Mouse (Mus musculus): ENCODE measurements at regions not wholly inside any gene's neighbourhood (a gene's known extent, or its start where the extent isn't known, plus 50 kb on each side); places are given as distances from the start of the nearest gene placed in this dataset.

DNA sequence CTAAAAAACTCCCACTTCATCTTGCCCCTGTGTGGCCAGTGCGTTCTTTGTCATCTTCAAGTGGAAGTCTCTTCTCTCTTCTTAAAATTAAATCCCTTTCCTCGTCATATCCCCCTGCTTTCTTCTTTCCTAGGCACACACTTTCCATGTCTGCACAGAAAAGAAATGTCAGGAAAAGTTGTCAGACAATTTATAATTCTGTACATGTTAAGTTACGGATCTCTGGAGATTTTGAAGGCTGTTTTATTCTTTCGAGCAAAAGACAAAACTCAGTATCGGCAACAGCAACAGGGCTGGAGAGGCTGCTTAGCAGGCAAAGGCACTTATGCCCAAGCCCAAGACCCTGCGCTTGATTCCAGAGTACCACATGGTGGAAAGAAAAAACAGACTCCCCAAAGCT is 790.1 kb upstream of the Car8 start:
- no peak for DNase-seq

DNA sequence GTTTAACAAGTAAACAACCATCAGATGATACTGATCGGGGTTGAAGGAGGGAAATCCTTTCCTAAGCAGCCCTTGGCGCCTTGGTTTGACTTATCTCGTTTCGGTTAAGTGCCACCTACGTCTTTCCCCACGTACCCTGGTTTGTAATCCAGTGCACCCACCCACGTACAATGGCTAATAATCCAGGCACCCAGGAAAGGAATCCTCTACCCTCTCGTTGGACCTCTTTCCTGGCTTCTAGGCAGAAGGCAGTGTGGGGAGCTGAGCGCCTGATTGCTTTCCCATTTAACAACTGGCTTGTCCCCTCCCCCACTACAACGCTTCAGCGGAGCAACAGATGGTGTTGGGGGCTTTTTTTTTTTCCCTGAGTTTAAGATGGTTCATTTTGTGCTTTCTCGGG is 789.6 kb upstream of the Car8 start:
- peak in 1 of 2 experiments; percentile 16 for DNase-seq

DNA sequence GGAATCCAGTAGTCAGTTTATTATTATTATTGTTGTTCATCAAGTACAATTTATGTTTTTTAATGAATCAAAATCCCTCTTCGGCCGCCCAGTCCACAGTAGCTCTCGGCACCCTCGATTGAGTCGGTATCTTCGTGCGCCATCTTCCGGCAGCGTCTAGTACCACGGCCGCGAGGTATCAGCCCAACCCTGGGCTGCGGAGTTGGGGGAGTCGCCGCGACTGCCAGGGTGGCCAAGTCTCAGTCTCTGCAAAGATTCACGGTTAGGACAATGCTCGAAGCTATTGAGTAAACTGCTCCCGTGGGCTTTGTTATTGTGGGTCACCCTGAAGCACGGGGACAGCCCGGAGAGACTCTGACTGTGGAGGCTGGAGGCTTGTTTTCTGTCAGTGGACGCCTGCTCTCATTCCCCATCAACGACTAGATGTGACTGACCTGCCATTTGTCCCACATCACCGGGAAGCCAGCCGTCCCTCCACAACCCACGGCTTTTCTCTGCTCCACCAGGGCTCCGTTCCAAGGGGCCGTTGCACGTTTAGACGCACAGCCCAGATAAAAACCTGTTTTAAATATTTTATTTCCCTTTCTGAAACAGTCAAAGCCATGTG is 789.1 kb upstream of the Car8 start:
- peak; percentile 80 to 90 for DNase-seq

DNA sequence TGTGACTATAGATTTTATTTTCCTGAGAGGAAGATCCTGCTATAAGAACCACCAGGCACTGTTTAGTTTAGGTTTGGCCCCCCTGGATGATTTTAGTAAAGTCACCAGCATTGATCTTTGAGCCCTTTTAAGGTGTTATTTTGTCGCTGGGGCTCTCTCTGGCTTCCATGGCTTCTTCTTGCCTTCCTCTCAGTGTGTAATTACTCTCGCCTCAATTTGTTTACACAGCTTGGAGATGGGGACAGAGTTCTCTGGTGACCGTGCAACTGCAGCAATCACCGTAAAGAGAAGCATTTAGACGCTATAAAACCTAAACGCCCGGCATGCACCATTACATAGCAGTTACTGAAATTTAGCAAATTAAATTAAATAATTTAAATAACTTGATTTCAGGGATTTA is 788.5 kb upstream of the Car8 start:
- no peak for DNase-seq

DNA sequence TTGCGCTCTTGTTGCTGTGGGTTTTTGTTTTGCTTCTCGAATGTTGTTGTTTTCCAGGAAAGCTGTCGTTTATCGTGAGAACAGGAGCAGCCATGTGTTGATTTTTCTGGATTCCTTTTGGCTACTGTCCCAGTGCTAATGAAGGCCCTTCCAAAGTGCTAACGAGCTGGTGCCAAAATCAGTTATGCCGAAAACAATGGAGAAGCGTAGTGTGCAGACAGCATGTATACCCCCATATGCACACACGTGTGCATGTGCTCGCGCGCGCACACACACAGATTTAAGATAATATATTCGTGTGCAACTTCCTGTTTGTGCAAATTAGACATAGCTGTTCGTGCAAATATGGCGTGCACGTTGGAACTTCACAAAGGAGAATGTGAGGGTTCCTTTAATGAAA is 788.0 kb upstream of the Car8 start:
- DNase-seq: no peak

DNA sequence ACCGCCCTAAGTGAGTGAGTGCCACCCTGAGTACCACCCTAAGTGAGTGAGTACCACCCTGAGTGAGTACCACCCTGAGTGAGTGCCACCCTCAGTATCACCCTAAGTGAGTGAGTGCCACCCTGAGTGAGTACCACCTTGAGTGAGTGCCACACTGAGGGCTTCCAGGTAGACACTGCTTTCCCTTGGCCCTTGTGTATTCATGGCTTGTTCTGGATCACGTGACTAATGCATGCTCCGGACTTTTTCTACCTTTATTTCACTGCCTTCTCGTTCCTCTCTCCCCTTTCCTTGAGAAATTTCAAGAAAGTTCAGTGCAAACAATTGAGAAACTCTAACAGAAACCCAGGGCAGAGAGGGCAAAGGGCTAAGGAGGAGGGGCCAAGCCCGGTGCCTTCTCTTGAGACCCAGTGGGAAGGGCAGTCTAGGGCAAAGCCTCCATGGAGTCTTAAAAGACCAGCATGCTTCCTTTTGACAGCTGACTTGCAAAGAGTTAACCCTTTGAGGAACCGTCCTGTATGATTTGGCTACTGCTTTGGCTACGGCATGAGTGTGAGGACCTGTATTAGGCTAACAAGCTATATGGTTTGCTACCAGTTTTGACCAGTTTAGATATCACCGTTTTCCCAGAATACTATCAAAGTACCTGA is 787.1 kb upstream of the Car8 start:
- peak; percentile 32 to 45 for DNase-seq

DNA sequence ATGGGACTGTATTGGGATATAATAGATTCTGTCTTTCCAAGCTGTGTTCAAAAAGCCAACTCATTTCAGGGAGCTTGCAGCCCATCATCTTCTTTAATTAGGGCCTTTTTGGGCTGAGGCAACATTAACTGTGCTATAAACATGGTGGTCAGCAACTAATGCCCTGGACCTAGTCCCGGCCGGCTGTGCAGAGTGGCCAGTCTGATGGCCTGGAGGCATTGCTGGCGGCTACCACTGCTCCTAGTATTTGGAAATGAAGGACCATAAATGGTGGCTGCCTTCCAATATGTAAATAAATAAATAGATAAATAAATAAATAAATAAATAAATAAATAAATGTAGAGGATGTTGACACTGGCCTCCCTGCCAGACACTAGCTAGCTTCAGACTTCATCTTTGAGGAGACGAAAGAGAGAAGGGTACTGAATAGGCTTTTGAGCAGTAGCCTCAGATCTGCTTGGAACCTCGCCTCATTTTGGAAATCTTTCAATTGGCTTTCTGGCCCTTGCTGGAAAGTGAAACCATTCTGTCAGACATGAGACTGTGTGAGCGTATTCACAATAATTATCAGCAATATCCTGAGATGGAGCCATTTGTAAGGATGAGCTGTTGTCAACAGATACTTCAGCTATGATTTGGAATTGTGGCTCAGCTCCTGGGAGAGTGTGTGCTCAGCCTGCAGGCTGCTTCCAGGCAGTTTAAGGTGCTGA is 785.5 kb upstream of the Car8 start:
- no peak for DNase-seq

DNA sequence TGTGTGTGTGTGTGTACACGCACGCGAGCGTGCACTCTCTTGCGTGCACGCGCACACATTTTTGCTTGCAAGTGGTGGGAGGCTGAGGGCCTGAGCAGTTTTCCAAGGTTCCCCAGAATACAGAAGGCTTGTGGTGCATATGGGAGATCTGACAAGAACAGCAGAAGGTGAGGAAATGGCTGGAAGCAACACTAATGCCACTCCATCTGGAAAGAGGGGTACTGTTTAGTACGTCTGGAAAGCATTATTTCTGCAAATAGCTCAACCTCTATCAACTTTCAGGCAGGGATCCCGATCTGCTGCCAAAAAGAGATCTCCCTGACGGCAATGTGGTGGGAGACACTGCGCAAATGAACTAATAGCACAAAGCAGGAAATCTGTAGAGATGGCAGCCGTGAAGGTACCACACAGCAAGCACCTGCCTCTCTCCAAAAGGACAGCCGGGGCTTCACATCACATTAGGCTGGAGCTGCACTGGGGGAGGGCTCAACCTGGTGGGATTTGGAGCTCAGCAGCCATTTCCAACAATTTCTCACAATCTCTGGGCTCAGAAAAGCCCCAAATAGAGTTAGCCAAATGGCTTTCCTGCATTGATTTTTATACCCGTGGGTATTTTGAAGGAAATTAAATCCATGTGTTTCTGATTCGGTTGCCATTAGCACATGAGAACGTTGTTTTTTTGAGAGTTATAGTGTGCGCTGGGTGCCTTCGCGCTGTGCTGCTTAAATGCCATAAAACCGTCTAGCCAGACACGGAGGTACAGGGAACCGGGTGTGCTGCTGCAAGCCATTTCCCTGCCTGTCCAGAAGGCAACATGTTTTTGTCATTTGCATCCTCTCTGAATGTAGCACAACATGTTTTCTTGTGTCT is 780.6 kb upstream of the Car8 start:
- no peak for DNase-seq

DNA sequence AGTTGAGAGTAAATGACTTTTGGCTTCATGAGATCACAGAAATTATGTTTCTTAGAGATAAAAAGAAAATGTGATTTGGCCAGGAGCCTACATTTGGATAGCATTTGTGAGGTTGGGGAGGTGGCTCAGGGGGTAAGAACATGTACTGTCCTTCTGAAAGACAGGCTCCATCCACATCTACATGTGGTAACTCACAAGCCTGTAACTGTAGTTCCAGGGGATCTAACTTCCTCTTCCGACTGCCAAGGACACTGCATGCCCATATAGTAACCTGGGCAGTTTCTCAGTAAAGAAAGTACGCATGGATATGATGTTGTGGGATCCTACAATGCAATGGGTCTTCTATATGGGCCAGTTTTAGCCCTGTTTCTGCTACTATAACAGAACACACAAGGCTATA is 779.4 kb upstream of the Car8 start:
- no peak for DNase-seq

DNA sequence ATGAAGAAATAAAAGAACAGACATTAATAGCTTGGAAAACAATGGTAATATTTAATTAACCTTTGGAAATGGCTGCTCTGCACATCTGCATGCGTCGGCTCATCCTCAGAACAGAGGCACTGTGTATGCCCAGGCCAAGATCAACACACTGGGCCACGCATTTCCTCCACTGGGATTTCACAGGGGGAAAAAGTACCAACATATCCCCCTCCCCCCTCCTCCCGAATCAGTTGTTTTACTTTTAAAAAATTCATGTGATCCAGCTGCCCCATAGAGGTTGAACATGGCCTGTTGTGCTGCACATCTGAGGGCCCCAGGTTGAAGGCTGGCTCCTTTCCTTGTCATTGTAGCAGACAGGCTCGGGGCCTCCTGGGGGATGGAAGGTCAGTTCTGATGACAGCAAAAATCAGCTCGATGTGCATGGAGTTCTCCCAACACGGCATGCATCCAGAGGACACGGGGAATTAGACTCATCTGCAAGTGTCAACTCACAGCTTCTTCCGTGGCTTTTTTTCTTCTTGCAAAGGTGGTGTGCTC is 777.7 kb upstream of the Car8 start:
- DNase-seq: no peak

DNA sequence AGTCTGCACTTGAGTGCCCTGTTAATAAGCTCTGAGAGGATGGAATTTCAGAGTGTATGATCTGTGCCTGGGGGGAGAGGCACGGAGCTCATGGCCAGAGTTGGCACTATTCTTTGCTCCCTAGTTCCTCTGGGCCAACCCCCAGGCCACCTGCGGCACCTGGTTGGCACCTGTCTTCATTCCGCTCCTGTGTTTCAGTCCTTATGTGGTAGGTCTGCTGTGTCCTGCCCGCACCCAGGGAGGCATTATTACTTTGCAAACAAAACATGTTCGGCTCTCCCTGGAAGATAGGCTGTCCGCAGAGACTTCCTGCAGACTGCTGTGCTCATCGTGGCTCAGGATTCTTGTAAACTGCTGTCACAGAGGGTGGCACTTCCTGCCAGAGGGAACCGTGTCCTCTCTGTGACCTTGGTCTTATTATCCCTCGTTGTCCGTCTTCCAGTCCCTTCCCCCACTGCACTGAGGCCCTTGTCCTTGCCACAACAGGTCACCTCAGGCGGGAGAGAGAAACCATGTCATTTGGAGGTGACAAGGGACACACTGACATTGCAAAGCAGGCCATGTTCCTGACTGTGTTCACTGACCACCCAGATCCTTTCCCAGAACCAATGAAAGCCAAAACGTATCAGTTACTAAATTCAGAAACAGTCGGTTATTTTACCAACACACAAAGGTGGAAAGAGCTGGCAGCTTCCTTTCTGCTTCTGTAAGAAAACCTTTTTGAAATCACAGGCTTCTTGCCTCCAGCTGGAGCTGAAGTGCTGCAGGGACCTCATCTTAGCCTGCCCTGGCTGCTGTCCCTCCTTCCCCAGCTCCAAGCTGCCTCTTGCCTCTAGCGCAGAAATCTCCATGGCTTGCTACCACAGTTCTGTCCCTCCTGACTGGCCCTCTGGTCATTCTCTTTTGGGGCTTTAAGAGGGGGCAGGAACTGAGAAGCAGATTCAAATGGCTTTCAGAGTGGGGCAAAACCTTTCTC is 777.0 kb upstream of the Car8 start:
- DNase-seq: peak; percentile 39 to 60

DNA sequence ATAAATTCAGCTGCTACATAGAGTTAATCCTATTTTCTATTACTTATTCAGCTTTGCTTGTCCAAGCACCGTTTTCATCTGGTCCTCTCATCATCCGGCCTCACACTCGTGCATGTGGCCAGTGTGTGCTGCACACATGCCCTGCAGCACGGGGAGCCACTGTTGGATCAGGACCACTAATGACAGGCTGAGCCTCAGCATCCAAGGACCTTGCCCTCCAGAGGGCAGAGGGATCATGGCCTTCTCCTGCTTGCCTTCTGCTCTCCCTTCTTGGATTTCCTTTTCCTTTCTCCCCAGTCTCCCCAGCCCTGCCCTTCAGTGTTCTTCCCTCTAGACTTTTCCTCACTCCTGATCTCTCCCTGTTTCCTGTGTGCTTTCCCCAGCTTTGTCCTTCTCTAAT is 776.1 kb upstream of the Car8 start:
- no peak for DNase-seq

DNA sequence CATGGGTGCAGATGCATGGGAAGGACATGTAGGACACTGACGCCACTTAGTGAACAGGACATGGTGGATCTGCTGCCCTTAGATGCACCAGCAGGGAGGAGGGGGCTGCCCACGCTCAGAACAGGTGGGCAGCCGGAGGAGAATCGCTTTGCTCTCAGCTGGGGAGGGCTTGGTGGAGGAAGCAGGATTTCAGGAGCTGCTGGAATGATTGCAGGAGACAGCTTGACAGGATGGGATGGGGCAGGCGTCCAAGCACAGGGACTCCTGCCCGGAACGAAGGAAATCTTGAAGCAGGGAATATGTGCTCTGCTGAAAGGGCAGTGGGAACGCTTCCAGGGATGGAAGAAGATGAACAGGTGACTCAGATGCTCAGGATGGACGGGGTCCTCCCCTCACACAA is 773.9 kb upstream of the Car8 start:
- no peak for DNase-seq

DNA sequence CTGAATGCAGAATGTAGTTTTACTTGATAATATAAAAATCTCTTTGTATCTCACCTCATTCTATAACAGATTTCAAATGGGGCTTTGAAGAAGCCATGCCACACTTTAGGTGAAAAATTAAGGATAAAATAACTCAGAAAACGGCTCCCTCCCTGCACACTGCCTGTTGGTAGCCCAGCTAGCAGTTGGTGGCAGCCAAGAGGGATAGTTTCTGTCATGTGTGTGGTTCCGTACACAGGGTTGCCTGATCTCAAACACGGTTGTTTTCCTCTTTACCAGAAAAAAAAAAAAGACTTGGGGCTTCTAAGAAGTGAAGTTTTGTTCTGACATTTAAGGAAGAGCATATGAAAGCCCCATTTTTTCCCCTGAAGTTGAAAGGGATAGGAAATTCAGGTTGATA is 773.1 kb upstream of the Car8 start:
- DNase-seq: no peak

DNA sequence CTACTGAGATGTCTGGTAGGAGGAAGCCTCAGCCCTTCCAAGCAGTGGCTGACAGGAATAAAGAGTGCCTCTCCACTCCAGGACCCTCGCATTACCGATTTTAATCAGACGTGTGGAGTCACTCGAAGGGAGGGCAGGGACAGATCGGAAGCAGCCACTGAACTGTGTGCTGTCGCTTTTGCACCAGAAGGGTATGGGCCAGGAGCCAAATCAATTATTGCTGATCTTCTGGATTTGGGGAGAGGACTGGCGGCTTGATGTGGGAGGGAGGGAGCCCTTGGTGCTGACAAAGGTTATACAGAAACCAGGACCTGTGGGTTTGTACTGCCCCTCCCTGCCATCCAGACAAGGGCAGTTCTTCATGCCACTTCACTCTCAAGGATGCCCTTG is 772.3 kb upstream of the Car8 start:
- DNase-seq: no peak

DNA sequence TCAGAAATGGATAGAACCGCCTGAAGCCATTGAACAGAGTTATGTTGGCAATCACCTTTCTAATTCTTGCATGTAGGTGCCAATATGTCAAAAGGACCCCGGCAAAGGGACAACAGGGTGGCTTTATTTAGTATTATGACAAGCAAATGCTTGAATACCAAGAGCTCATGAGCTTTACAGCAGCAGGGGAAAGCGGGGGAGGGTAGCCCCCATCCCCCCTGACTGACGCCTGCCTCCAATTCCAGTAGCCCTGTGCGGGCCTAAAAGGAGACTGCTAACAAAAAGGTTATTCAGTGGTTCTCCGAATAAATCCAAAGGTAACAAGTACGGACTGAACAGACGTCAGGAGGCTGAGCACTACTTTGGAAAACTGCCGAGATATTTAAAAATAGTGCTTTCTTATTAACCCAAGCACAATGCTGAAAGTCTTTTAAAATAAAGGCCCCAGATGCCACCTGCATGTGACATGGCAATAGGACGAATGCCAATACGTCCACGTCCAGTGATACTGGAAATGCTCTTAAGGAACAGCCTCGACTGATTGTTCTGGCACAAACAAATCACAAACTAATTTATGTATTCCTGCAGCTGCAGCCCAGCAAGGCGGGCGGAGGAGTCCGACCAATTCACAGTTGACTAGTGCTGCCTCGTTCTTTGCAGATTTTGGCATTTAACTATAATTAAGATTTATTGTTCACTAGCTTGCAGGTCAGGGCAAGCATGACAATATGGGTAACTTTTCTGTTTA is 771.7 kb upstream of the Car8 start:
- DNase-seq: peak in 1 of 2 experiments; percentile 4

DNA sequence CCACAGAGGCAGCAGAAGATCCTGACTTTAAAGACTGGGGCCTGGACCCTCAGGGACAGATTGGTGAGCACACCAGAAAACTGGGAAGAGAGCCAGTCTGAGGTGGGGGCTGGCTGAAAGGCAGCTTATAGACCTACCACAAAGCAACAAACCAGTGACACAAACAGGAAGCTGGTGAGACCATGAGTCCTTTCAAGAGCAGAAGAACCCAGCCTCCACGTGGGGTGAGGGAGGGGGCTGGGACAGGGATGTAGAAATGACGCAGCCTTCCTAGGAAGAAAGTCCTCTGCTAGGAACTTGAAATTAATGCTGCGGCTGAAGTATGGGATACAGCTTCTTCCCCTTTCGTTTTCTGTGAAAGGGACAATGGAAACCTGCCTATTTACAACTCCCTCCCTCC is 770.8 kb upstream of the Car8 start:
- no peak for DNase-seq

DNA sequence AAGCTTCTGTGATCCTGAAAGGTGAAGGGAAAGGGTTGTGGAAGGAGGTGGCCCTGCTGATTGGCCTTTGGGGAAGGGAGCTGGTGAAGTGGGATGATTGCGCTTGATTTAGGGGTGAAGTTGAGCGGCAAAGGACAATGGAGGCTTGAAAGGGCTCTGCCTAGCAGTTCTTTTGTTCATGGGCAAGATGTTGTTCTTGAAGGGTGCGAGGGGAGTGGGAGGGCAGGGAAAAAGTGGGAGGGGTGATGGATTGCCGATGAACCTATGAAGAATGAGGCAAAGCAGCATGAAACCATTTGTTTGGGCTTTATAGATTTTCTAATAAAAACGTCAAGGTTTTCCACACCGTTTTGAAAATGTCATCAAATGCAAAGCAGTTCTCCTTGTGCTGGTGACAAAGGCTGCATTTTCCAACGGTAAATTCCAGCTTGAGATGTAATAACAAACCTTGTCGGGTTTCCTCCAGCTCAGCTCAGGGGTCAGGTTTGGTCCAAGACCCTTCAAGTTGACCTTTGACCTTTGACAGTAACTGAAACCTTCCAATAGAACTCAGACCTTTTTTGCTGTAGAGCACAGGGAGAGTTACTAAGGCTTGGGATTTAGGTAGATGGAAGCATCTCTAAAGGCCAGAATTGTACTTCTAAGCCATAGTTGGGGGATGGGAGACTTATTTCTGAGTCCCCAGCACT is 767.2 kb upstream of the Car8 start:
- DNase-seq: no peak

DNA sequence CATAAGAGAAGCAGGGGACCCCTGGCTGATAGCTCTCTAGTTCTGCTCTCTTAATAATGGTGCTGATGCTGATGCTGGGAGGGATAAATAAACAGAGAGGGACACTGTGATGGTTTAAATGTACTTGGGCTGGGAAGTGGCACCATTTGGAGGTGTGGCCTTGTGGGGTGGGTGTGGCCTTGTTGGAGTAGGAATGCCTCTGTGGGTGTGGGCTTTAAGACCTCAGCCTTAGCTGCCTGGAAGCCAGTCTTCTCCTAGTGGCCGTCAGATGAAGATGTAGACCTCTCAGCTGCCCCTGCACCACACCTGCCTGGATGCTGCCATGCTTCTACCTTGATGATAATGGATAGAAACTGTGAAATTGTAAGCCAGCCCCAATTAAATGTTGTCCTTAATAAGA is 765.0 kb upstream of the Car8 start:
- DNase-seq: no peak

DNA sequence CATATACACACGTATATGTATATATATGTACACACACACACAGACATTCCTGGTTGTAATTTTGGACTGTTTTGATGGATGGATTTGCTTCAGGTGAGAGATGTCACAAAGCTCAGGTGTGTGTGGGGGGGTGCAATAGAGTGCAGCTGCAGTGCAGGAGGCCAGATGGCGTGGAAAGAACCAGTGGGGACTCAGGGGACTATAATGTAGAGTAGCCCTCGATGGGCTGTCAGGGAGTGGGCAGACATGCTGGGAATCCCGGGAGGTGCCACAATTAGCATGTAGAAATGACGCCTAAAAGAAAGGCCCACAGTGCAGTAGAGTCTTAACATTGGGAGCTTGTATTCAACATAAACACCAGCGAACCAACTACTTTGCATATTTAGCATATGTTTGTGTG is 763.5 kb upstream of the Car8 start:
- no peak for DNase-seq

DNA sequence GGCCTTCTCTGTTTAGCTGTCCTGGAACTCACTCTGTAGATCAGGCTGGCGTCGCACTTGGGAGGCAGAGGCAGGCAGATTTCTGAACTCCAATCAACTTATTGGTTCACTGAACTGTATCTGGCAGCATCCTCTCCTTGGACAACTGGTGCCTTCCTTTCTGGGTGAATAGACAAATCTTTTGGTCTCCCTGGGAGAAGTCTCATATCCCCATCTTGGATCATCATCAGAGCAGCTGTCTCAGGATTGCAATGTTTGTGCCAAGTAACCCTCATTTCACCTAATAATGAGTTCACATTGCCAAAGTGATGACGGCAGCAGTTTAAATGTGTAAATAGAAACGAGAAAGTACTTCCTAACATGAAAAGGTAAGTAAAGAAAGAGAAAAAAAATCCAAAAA is 759.8 kb upstream of the Car8 start:
- DNase-seq: no peak
